Mouse (Mus musculus): ENCODE results near the gene Cybc1. TPM values are rescaled to one million over a fixed set of nuclear protein-coding genes. Genes with fewer than 3 reads are reported as not detected.

Gene Cybc1
- polyA plus RNA-seq, 1 experiment, result 22.3 TPM

- TF ChIP-seq TCF12 (IDR thresholded peaks at IDR 0.05; ENCODE audit: insufficient read depth, poor library complexity, severe bottlenecking) (no peak), POLR2A (IDR thresholded peaks at IDR 0.05; ENCODE audit: insufficient read length, low read depth) (no peak), E2F4 (IDR thresholded peaks at IDR 0.05; ENCODE audit: insufficient read depth) (no peak), SRF (IDR thresholded peaks at IDR 0.05; ENCODE audit: control insufficient read depth, insufficient read length, low read depth) (no peak), MAX (IDR thresholded peaks at IDR 0.05; ENCODE audit: low read depth) (no peak), USF1 (IDR thresholded peaks at IDR 0.05; ENCODE audit: low read depth) (no peak), TCF3 (IDR thresholded peaks at IDR 0.05; ENCODE audit: insufficient read length, low read depth) (no peak), MYOD1 (IDR thresholded peaks at IDR 0.05; ENCODE audit: control insufficient read depth in 1 of 3, insufficient read length in 2 of 3, low read depth in 2 of 3) (no peak), CEBPB (IDR thresholded peaks at IDR 0.05; ENCODE audit: insufficient read depth, poor library complexity, severe bottlenecking) (no peak), MYOG (IDR thresholded peaks at IDR 0.05; ENCODE audit: control insufficient read depth in 1 of 3, insufficient read depth in 1 of 3, insufficient read length in 2 of 3, low read depth in 2 of 3) (no peak)
- peaks cover 3% of the 10 kb centered on the region for H3K27me3 ChIP-seq (ENCODE audit: control insufficient read depth, insufficient read depth, insufficient read length)
- no peak overlapping the region for H3K4me2 ChIP-seq (ENCODE audit: low read depth)
- no peak overlapping the region for H3ac ChIP-seq (ENCODE audit: control insufficient read depth, insufficient read length)
- no peaks in the 10 kb centered on the region for H3K36me3 ChIP-seq (ENCODE audit: control insufficient read depth, insufficient read depth)
- H3K79me2 ChIP-seq (ENCODE audit: control insufficient read depth, insufficient read depth), result no peaks in the 10 kb centered on the region
- H3K4me3 ChIP-seq, result no peak overlapping the region
These were observed 55.9 kb downstream of the Cybc1 start for GRCm38 (mm10) chr11:121173203-121173602.

Other genes with a start within 250 kb of the Cybc1 start
- 79.5 TPM for gene Csnk1d, start 238.0 kb downstream of the Cybc1 start, polyA plus RNA-seq (2012; fragmentation: generic; extraction: Trizol)
- 0.35 TPM for gene Cd7, start 189.9 kb downstream of the Cybc1 start, polyA plus RNA-seq (2012; fragmentation: generic; extraction: Trizol)
- not detected for gene Sectm1b, start 165.8 kb downstream of the Cybc1 start, polyA plus RNA-seq (2012; fragmentation: generic; extraction: Trizol)
- 0.12 TPM for gene Sectm1a, start 148.1 kb downstream of the Cybc1 start, polyA plus RNA-seq (2012; fragmentation: generic; extraction: Trizol)
- gene Tex19.2, start 110.6 kb downstream of the Cybc1 start, polyA plus RNA-seq (2012; fragmentation: generic; extraction: Trizol), result 0.05 TPM
- gene Tex19.1, start 83.2 kb downstream of the Cybc1 start, polyA plus RNA-seq (2012; fragmentation: generic; extraction: Trizol), result not detected
- gene Uts2r, start 69.1 kb downstream of the Cybc1 start, polyA plus RNA-seq (2012; fragmentation: generic; extraction: Trizol), result 0.20 TPM
- 11.6 TPM for gene Hexdc, start 24.9 kb downstream of the Cybc1 start, polyA plus RNA-seq (2012; fragmentation: generic; extraction: Trizol)
- 12.5 TPM for gene Ogfod3, start 24.6 kb downstream of the Cybc1 start, polyA plus RNA-seq (2012; fragmentation: generic; extraction: Trizol)
- gene Narf, start 7.9 kb upstream of the Cybc1 start, polyA plus RNA-seq (2012; fragmentation: generic; extraction: Trizol), result 27.0 TPM
- 41.7 TPM for gene Foxk2, start 30.7 kb upstream of the Cybc1 start, polyA plus RNA-seq (2012; fragmentation: generic; extraction: Trizol)
- 66.4 TPM for gene Wdr45b, start 125.1 kb upstream of the Cybc1 start, polyA plus RNA-seq (2012; fragmentation: generic; extraction: Trizol)
- 13.5 TPM for gene Rab40b, start 158.9 kb upstream of the Cybc1 start, polyA plus RNA-seq (2012; fragmentation: generic; extraction: Trizol)
- gene Fn3krp, start 192.1 kb upstream of the Cybc1 start, polyA plus RNA-seq (2012; fragmentation: generic; extraction: Trizol), result 5.7 TPM
- gene Fn3k, start 205.6 kb upstream of the Cybc1 start, polyA plus RNA-seq (2012; fragmentation: generic; extraction: Trizol), result 28.9 TPM
- gene Tbcd, start 222.6 kb upstream of the Cybc1 start, polyA plus RNA-seq (2012; fragmentation: generic; extraction: Trizol), result 111 TPM